In genomic region chr8:116237561-116238100, GRCm38 (mm10) we compare ENCODE assay signal across 16 mouse cellular contexts.
DNase-seq lines count a peak whose midpoint lies in the region; ATAC-seq and TF ChIP-seq lines count a peak whose summit lies in the region.
"Had no signal": no experiment of that assay in that cellular context is flagged by ENCODE, and none has a peak within 500 bp of the region (broad histone marks: within the 10 kb centered on the region; RNA-seq: fewer than 3 reads in every experiment).

No protein-coding gene starts in this region.

- ATAC-seq in cerebellum, adult (ENCODE audit: insufficient number of reproducible peaks, low FRiP score, low TSS enrichment): no peak
- peak; percentile 57 for ATAC-seq in lung, postnatal 0 days
- ATAC-seq: liver, postnatal 0 days; midbrain, embryonic 16.5 days had no signal

- H3K36me3 ChIP-seq in lung, postnatal 0 days (ENCODE audit: insufficient read depth, low read length): no peaks in the 10 kb centered on the region
- H3K36me3 ChIP-seq: neural tube, embryonic 13.5 days had no signal

- no peak for TF ChIP-seq EP300 in lung, postnatal 0 days (IDR thresholded peaks at IDR 0.05)

- H3K9ac ChIP-seq in lung, postnatal 0 days (replicated peaks; ENCODE audit: low read depth): no peak overlapping the region
- H3K9ac ChIP-seq: liver, postnatal 0 days; neural tube, embryonic 13.5 days had no signal

- H3K4me3 ChIP-seq in cerebellum, adult 2 months (replicated peaks; ENCODE audit: insufficient read depth, low read depth, low read length): no peak overlapping the region
- H3K4me3 ChIP-seq in lung, postnatal 0 days (ENCODE audit: low read depth, low read length): no peak overlapping the region
- H3K4me3 ChIP-seq in gastrocnemius, adult 2 months: no peak overlapping the region
- H3K4me3 ChIP-seq: neural tube, embryonic 13.5 days had no signal

- DNase-seq in cerebellum, adult 2 months: peak; percentile 8 to 11
- peak; percentile 37 for DNase-seq in brain, adult 2 months (ENCODE audit: low read depth, low spot score)
- DNase-seq in layer of hippocampus, adult 9-10 months (ENCODE audit: low spot score): peak; percentile 3
- DNase-seq in lung, postnatal 0 days (ENCODE audit: low spot score): peak; percentile 65
- DNase-seq in gastrocnemius, adult 2 months: no peak
- DNase-seq in frontal cortex, adult 2 months (ENCODE audit: extremely low spot score in 1 of 2, low spot score in 1 of 2): no peak
- DNase-seq in kidney, postnatal 36 days: no peak
- DNase-seq: adrenal gland, adult 2 months; heart, postnatal 36 days; kidney, adult 9 months; liver, postnatal 0 days; retina, postnatal 1 day; spleen, adult 18-20 months had no signal

- no peaks in the 10 kb centered on the region for H3K27me3 ChIP-seq in cerebellum, adult 2 months (ENCODE audit: control insufficient read depth, insufficient read depth, low read length)
- H3K27me3 ChIP-seq in lung, postnatal 0 days (replicated peaks; ENCODE audit: insufficient read depth, low read length): no peaks in the 10 kb centered on the region

- intact Hi-C loops in gastrocnemius, adult 2 months (cut with DNase I): no loop called here

- 58% methylated on average over 3 of the region's 3 CpGs for WGBS in cerebellum, adult 2 months
- WGBS in lung, postnatal 0 days: 30% methylated on average over 3 of the region's 3 CpGs

- no peak for TF ChIP-seq POLR2A in cerebellum, adult 2 months (IDR thresholded peaks at IDR 0.05; ENCODE audit: borderline replicate concordance, insufficient read depth, low read length)

- no peak overlapping the region for H3K27ac ChIP-seq in cerebellum, adult 2 months (ENCODE audit: insufficient read depth, low read length)
- H3K27ac ChIP-seq in lung, postnatal 0 days (ENCODE audit: low read length): no peak overlapping the region
- no peak overlapping the region for H3K27ac ChIP-seq in gastrocnemius, adult 2 months
- H3K27ac ChIP-seq: neural tube, embryonic 13.5 days had no signal

- H3K4me1 ChIP-seq in cerebellum, adult 2 months (ENCODE audit: control insufficient read depth, insufficient read depth, low read length): peaks cover 5% of the 10 kb centered on the region
- H3K4me1 ChIP-seq in lung, postnatal 0 days (ENCODE audit: insufficient read depth, low read depth, low read length): no peaks in the 10 kb centered on the region; the same call in 1 of the 2 replicates

- TF ChIP-seq CTCF in cerebellum, adult 2 months (IDR thresholded peaks at IDR 0.05; ENCODE audit: borderline replicate concordance, insufficient read depth, low read depth, low read length): no peak
- peak; percentile 17; the same call in 1 of the 2 replicates for TF ChIP-seq CTCF in lung, postnatal 0 days (IDR thresholded peaks at IDR 0.05)
- TF ChIP-seq CTCF in gastrocnemius, adult 2 months (IDR thresholded peaks at IDR 0.05): no peak

- no peaks in the 10 kb centered on the region for H3K9me3 ChIP-seq in lung, postnatal 0 days (ENCODE audit: low read length)
- H3K9me3 ChIP-seq: neural tube, embryonic 13.5 days had no signal

- no peak overlapping the region for H3K4me2 ChIP-seq in lung, postnatal 0 days (replicated peaks; ENCODE audit: low read depth, low read length)
- H3K4me2 ChIP-seq: neural tube, embryonic 13.5 days had no signal

Comparison
In these comparisons a context has a peak if more than half of its experiments do, and no peak if none do; other contexts are left out.
1. DNase-seq: peak in cerebellum, adult 2 months (2 of 2), brain, adult 2 months (single experiment), layer of hippocampus, adult 9-10 months (single experiment) and lung, postnatal 0 days (single experiment); none in gastrocnemius, adult 2 months (single experiment), frontal cortex, adult 2 months (0 of 2) and kidney, postnatal 36 days (0 of 2).